Mouse (Mus musculus): ENCODE results near the gene Msi2. TPM values are rescaled to one million over a fixed set of nuclear protein-coding genes. Genes with fewer than 3 reads are reported as not detected.

The Msi2 gene
- total RNA-seq (2021), result 10 to 100 TPM; 75.5 to 87.5 TPM

DNA sequence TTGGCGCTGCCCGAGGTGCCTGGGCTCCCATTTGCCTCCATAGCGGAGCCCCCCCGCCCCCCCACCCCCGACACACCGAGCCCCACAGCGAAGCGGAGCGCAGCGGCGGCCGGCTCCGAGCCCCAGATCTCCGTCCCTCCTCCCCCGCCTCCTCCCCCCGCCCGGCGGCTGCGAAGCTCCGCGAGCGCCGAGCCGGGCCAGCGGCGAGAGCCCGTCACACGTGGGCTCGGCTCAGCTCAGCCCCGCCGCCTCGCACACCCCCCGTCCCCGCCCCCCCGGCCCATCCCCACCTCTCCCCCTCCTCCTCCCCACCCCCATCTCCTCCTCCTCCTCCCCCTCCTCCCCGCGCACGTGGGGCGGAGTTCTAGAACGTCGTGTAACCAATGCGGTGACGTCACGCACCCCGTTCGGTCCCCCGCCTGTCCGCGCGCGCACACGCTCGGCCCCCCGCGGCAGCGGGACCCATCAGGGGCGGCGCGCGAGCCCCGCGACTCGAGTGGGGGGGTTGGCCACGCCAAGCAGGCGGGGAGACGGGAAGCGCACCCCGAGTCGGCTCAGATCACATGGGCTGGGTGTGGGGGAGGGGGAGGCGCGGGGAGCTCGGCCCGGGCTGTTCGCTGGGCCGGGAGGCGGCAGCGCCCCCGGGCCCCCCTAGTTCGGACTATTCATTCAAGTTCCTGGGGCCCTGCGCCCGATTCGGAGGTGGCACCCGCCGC, at the start of gene Msi2:
Gene Msi2, minus strand, starts transcription at position 464 of the 716 bp plus-strand sequence.
- intact Hi-C loops (cut with DNase I), result loop anchor here (5.0 to 10.0 kb wide), 2 partner anchors 136 to 163 kb away; no protein-coding TSS in a partner anchor
- DNase-seq (ENCODE audit: extremely low spot score in 1 of 2, low spot score in 2 of 2), result peak; percentile 85 to 95

DNA sequence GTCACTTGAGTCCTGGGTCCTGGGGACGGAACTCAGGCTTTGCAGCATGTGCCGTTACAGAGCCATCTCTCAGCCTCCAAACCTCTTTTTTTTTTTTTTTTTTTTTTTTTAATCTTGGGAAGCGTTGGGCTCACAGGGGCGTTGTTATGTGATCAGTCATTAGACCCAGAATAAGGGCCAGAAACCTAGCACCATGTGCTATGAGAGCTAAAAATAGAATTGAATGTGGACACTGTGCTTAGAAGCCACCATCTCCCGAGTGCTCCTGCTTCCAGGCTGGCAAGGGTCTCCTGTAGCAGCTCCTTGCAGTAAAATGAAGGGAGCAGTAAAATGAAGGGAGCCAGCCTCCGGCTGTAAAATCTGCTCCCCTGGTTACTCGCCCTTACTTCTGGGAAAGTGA, 47.3 kb upstream of the Msi2 start:
- DNase-seq (ENCODE audit: extremely low spot score in 1 of 2, low spot score in 2 of 2), result no peak
- intact Hi-C loops (cut with DNase I), result no loop called here

DNA sequence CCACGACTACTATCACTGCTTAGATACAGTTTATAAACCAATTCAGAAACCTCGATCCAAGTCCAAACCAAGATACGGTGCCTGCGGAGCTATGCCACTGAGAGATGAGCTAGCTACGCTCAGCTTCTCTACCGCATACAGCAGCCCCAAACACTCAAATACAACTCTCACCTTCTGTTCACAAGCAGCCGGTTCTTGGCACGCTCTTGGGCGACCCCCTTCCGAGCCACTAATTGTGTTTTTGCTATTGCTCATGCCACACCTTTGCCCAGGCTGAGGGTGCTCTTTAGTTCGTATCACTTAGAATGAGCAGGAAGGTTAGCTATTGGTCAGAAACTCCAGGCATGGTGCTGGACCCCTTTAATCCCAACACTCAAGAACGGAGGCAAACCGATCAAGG, 45.1 kb upstream of the Msi2 start:
- intact Hi-C loops (cut with DNase I), result no loop called here
- no peak for DNase-seq (ENCODE audit: extremely low spot score in 1 of 2, low spot score in 2 of 2)

DNA sequence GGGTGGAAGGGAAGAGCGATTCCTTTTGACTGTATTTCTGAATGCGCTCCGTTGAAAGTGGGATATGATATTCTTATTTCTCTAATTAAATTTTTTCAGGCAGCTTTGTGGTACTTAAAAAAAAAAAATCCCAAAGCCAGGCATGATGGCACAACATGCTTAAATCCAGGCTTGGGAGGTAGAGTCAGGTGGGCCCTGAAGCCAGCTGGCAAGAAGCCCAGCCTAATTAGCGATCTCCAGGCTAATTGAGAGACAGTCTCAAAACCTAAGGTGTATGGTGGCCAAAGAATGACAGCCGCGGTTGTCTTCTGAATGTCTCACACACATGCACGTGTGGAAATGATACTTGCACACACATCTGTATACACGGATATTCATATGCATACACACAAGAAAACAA, 41.2 kb upstream of the Msi2 start:
- intact Hi-C loops (cut with DNase I), result no loop called here
- DNase-seq (ENCODE audit: extremely low spot score in 1 of 2, low spot score in 2 of 2), result no peak

DNA sequence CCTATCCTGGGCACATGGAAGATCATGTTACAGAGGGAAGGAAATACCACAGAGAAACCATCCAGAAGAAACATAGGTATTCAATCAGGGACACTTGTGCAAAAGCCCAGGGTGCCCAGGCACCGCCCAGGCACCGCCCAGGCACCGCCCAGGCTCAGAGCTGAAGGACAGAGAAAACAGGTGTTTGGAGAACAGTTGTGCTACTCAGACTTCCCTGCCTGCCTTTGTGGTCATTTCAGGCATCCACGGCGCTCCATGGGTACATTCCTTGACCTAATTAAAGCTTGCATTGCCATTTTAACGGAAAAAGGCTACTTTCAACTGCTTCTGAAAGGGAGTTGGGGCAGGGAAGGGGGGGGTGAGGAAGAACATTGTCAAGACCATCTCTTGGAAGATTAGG, 40.1 kb upstream of the Msi2 start:
- DNase-seq (ENCODE audit: extremely low spot score in 1 of 2, low spot score in 2 of 2), result no peak
- intact Hi-C loops (cut with DNase I), result no loop called here

DNA sequence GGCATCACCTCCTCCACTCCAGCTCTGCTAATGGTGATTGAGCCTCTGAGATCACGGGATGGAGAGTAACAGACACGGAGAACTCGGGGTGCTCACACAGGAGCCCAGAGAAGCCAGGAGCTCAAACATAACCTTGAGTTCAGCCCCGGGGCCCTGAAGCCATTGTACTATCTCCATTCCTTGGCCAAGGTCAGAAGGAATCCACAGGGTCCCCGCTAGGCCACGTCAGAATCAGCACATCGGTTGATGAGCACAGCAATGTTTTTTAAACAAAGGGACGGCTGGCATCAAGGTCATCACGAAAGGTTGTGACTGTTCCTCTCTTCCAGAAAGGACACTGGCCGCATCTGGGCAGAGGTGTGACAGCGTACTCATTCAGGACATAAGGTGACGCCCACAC, 27.0 kb upstream of the Msi2 start:
- intact Hi-C loops (cut with DNase I), result no loop called here
- no peak for DNase-seq (ENCODE audit: extremely low spot score in 1 of 2, low spot score in 2 of 2)

DNA sequence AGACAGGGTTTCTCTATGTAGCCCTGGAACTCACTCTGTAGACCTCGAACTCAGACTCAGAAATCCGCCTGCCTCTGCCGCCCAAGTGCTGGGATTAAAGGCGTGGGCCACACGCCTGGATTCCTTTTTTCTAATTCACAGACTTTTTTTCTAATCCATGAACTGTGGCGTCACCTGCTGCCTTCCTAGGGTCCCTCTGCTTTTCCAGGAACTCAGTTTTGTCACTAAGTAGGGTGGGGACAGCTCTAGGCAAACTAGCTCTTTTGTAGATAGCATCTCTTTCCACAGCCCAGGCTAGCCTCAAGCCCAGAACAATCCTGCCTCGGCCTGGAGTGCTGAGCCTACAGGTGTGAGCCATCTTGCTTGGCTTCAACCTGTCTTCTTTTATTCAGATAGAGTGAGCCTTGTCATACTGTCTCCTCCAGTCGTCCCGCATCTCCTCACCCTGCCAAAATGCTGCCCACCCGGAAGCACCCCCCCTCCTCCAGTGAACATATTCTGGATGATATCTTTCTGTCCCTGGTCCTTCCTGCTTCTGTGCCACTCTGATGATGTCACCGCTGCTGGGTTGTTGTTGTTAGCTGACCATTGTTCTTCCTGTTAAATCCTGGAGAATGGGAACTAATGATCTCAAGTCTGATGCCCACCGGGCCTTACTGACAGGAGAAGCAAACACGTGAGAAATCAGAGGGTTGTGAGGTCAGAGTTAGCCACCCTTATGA, 21.4 kb upstream of the Msi2 start:
- intact Hi-C loops (cut with DNase I), result loop anchor here (10.0 kb wide), 1 partner anchor 525 kb away; no protein-coding TSS in a partner anchor
- no peak for DNase-seq (ENCODE audit: extremely low spot score in 1 of 2, low spot score in 2 of 2)

DNA sequence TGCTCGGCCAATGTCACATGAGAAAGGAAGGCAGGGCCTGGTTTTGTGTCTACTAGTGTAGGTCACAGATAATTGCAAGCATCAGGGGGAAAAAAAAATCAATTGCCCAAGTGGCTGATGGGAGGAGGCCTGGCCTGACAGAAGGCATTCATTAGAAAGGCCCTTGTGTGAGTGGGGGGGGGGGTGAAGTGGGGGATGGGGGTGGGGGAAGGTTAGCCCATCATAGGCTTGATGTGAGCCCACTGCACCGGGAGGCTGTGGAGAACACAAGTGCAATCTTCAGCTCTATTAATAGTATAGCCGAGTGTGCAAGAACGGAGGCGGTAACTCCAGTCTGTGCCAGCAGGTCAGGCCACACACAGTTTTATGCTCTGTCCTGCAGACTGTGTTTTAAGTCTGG, 11.1 kb upstream of the Msi2 start:
- intact Hi-C loops (cut with DNase I), result loop anchor here (5.0 to 10.0 kb wide), 3 partner anchors 202 to 475 kb away; no protein-coding TSS in a partner anchor
- no peak for DNase-seq (ENCODE audit: extremely low spot score in 1 of 2, low spot score in 2 of 2)

DNA sequence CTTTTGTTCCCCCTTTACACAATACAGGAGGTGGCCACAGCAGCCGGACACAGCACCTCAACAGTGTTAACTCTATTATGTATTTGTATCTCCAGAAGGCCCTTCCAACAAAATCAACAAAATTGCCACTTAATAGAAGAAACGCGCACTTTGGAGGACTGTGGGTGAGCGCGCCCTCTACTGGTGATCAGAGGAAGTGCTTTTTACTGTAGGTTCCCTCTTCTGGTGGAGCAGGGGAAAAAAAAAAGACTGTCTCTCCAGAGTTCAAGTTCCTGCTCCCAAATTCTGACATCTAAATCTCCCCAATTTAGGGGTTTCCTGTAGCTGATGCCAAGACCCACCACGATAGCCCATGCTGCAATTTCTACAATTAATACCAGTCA, 10.2 kb upstream of the Msi2 start:
- peak; percentile 63 to 71 for DNase-seq (ENCODE audit: extremely low spot score in 1 of 2, low spot score in 2 of 2)
- intact Hi-C loops (cut with DNase I), result loop anchor here (5.0 to 10.0 kb wide), 3 partner anchors 201 to 474 kb away; no protein-coding TSS in a partner anchor

DNA sequence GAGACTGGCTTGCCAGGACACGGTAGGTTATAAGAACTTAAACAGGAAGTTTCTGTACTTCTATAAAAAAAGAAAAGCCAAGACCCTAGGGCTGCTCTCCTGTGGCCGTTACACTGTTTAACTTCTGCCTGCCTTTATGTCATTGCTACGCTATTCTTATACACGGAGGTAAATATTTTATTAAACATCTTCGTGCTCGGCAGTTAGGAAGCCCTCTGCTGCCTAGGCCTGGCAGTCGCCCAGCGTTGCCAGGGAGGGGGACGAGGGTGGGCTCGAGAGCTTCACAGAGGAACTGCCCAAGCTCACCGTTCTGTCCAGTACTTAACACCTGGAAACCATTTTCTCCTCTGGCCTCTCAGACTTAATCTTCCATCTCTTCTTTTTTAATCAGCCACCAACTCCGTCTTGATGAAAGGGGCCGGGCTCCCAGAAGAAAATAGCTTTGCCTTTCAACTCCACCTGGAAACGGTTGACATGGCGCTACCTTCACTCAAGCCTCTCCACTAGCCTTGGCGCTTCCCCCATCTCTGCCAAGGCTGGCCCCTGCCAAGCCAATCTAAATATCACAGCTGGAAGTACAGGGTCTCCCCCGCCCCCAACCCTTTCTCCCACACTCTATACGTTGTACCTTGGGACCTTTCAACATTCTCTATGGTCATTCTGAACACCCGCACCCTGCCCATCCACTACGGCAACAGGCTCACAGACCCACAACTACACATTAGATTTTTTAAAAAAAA, 9.6 kb upstream of the Msi2 start:
- no peak for DNase-seq (ENCODE audit: extremely low spot score in 1 of 2, low spot score in 2 of 2)
- intact Hi-C loops (cut with DNase I), result loop anchor here (5.0 to 10.0 kb wide), 3 partner anchors 201 to 473 kb away; no protein-coding TSS in a partner anchor

DNA sequence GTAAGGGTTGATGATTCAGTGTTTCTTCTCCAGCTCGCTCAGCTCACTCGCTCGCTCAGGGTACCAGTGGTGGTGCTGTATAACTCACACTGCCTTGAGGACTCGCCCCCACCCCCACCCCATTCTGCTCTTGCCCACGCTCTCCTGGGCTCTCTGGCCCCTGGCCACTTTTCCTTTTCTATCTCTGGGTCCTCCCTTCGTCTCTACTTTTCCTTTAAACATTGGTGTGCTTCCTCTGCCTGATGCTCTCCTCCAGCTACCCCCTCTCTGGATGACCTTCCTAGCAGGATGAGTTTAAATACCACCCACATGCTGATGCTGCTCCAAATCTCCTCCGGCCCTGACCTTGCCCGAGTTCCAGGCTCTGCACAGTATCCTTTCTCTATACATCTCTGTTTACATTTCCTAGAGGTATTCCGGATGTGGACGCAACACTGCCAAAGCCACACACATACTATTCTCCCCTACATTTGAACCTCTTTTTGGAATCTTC, 2.9 kb upstream of the Msi2 start:
- intact Hi-C loops (cut with DNase I), result loop anchor here (10.0 kb wide), 2 partner anchors 286 to 466 kb away; no protein-coding TSS in a partner anchor
- DNase-seq (ENCODE audit: extremely low spot score in 1 of 2, low spot score in 2 of 2), result no peak

DNA sequence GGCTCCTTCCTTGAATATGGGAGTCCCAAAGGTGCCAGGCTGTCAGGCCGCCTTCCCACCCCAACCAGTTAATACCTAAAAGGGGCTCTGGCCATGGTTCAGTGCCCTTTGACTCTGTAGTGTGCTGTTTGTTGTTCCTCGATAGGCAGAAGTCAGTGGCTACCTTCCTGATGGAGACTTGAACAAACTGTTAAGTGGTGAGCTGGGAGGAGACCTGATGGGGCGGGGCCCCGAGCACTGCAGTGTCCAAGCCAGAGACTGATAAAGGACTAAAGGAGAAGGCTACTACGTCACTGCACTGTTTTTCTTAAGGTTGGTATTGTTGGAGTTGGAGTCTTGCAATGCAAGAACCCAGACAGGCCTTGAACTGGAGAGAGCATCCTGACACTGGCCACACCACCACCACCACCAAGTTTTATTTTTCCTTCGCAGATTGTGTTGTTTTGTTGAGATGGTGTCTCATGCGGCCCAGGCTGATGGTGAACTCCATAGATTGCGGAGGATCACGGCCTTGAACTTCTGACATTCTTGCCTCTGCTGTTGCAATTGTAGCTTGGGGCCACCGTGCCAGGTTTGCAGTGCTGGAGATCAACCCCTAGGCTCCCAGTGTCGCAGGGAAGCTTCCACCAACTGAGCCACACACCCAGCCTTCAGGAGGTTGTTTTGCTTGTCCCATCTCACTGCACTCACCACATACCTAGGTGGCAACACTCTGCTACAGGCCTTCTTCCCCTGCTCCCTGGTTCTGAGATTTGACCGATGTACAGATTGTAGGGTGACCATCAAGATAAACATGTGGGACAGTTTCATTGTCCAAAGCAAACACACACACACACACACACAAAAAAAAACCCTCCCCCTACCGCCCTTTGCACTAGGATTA, 2.2 kb upstream of the Msi2 start:
- DNase-seq (ENCODE audit: extremely low spot score in 1 of 2, low spot score in 2 of 2), result no peak
- intact Hi-C loops (cut with DNase I), result loop anchor here (10.0 kb wide), 2 partner anchors 286 to 466 kb away; no protein-coding TSS in a partner anchor

DNA sequence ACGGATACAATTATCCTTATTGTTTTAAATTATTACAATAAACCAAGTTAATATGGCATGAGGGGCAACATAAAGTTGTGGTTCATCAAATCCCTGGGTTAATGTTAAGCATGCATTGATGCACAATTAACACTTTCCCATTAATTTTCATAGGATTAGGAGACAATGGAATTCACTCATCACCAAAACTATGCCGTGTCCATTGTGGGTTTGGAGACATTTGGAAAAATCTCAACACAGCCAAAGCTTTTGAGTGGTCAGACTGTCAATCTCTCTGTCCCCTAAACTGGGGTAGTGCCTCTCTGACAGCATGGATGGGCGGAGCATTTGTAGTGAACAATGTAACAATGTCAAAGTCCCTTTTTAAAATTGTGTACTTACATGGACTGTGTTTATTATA, 1.3 kb upstream of the Msi2 start:
- intact Hi-C loops (cut with DNase I), result loop anchor here (5.0 to 10.0 kb wide), 2 partner anchors 137 to 165 kb away; no protein-coding TSS in a partner anchor
- DNase-seq (ENCODE audit: extremely low spot score in 1 of 2, low spot score in 2 of 2), result no peak

DNA sequence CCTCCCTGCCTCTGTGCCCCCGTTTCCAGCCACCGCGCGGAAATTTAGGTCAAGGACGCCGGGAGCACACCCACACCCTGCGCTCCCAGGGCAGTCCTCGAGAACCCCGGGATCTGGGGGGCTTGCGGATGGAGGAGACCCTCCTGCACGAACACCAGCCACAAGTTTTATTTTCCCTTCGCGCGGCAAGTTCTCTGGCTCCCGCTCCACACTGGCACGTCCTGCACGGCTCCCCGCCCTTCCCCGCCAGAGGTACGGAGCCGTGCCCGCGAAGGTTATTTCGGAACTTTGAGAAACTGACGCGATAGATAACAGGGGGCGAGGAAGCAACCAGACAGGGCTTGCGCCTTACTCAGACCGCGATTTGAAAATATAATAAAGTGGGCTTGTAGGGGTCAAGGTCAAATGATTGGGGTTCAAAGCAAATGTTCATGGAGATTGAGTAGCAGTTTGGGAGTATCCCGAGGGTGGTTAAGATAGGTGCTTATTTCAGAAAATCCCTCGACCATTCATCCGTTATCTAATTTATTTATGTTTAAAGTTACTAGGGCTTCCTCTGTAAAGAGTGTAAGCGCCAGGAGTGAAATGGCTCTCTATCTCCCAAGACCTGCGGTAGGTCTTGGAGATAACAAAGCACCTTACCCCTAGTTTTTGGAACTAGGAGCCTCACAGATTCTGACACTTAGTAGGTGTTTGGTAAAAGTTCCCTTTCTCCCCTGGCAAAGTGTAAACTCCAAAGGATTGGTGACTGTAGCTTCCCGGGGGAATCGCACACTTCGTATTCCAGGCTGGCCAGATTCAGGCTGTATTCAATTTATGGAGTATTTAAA, 668 bp upstream of the Msi2 start:
- intact Hi-C loops (cut with DNase I), result loop anchor here (5.0 to 10.0 kb wide), 2 partner anchors 137 to 164 kb away; no protein-coding TSS in a partner anchor
- DNase-seq (ENCODE audit: extremely low spot score in 1 of 2, low spot score in 2 of 2), result no peak

DNA sequence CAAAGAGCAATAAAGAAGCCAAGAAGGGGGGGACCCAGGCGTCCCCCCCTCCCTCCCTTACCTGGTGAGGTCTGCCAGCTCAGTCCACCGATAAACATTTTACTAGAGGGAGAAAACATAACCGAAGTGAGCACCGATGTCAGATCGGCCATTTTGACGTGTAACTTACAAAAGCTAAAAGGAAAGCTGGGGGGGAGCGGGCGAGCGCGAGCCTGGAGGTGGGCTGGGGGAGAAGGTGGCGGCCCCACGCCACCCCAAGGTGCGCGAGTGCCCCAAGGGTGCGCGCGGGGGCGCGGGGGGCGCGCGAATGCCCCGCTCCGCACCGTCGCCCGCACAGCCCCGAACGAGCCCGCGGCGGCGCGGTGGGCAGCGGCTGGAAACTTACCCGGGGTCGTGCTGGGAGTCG, 666 bp downstream of the Msi2 start:
- no peak for DNase-seq (ENCODE audit: extremely low spot score in 1 of 2, low spot score in 2 of 2)
- intact Hi-C loops (cut with DNase I), result loop anchor here (5.0 to 10.0 kb wide), 2 partner anchors 135 to 163 kb away; no protein-coding TSS in a partner anchor

DNA sequence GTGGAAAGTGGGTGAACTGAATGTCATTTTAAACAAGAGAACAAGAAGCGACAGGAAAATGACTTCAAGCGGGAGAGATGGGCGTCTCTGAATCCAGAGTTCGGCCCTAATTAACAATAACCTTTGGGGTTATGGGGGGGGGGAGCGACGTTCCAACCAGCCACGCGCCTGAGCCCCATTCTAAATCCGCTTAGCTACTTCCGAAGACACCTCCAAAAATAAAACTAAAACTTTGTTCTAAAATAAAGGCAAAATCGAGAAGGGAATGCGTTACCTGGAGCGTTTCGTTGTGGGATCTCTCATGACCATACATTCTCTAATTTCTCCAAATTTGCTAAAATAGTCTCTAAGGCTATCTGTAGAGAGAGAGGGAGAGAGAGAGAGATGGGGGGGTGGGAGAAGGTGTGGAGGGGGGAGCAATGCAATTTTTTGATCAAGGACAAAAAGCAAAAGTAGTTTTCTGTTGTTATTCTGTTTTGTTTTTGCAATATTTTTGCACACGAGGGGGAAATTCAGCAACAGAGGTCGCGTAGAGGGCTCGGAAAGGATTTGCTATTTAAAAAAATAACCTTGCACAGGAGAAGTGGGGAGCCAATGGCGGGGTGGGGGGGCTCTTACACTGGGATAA, 1.2 kb downstream of the Msi2 start:
- intact Hi-C loops (cut with DNase I), result loop anchor here (5.0 to 10.0 kb wide), 2 partner anchors 135 to 162 kb away; no protein-coding TSS in a partner anchor
- DNase-seq (ENCODE audit: extremely low spot score in 1 of 2, low spot score in 2 of 2), result no peak
